Comparison of ENCODE assay signal across 8 mouse cellular contexts in genomic region chr1:150992711-150993161, GRCm38 (mm10). TPM values are rescaled to one million over a fixed set of nuclear protein-coding genes. Genes with fewer than 3 reads are reported as not detected.
A peak's percentile ranks its signal among the peaks of the same experiment; 100 is the strongest.
DNase-seq lines count a peak whose midpoint lies in the region; ATAC-seq and TF ChIP-seq lines count a peak whose summit lies in the region.

No protein-coding gene starts in this region.

- no peak for DNase-seq in liver, adult 2 months (ENCODE audit: extremely low read depth, low read depth, low spot score)
- no peak for DNase-seq in liver
- DNase-seq in forebrain, embryonic 10.5 days (ENCODE audit: extremely low spot score, low spot score): no peak
- no peak for DNase-seq in retina, postnatal 1 day
- no peak for DNase-seq in right cerebral cortex, postnatal 36 days (ENCODE audit: low spot score in 2 of 2)

- H3K36me3 ChIP-seq in liver, adult 2 months (ENCODE audit: control insufficient read depth, insufficient read depth, low read length): no peaks in the 10 kb centered on the region
- H3K36me3 ChIP-seq in forebrain, embryonic 10.5 days (replicated peaks): no peaks in the 10 kb centered on the region
- no peaks in the 10 kb centered on the region for H3K36me3 ChIP-seq in limb, embryonic 13.5 days
- H3K36me3 ChIP-seq in neural tube, embryonic 15.5 days: no peaks in the 10 kb centered on the region

- H3K9ac ChIP-seq in liver, adult 2 months (ENCODE audit: low read depth, low read length): peak overlapping the region; percentile 6; the same call in 1 of the 2 replicates
- peak overlapping the region; percentile 90 for H3K9ac ChIP-seq in limb, embryonic 13.5 days
- peak overlapping the region; percentile 43 for H3K9ac ChIP-seq in neural tube, embryonic 15.5 days (replicated peaks)

- no peaks in the 10 kb centered on the region for H3K4me1 ChIP-seq in liver, adult 2 months (ENCODE audit: control insufficient read depth, insufficient read depth, low read length)
- H3K4me1 ChIP-seq in forebrain, embryonic 10.5 days: peaks cover 33% of the 10 kb centered on the region
- H3K4me1 ChIP-seq in limb, embryonic 13.5 days: peaks cover 31% of the 10 kb centered on the region
- peaks cover 23% of the 10 kb centered on the region for H3K4me1 ChIP-seq in neural tube, embryonic 15.5 days

- 8% methylated on average over 6 of the region's 6 CpGs for WGBS in liver, adult 2 months
- 2% methylated on average over 6 of the region's 6 CpGs for WGBS in forebrain, embryonic 10.5 days
- WGBS in limb, embryonic 13.5 days: under 1% methylated on average over 6 of the region's 6 CpGs
- under 1% methylated on average over 6 of the region's 6 CpGs for WGBS in neural tube, embryonic 15.5 days

- no peak for ATAC-seq in limb, embryonic 13.5 days (ENCODE audit: low FRiP score, low read depth)
- peak; percentile 14; the same call in 1 of the 2 replicates for ATAC-seq in neural tube, embryonic 15.5 days (ENCODE audit: low FRiP score)
- ATAC-seq in monocyte, adult 5-6 weeks (replicated peaks; ENCODE audit: insufficient number of reproducible peaks, low FRiP score, low TSS enrichment, poor library complexity, severe bottlenecking): no peak

- no peak for TF ChIP-seq CTCF in liver, adult 2 months (IDR thresholded peaks at IDR 0.05; ENCODE audit: low read depth, low read length)

- no peaks in the 10 kb centered on the region; the same call in 1 of the 2 replicates for H3K27me3 ChIP-seq in liver, adult 2 months (ENCODE audit: control insufficient read depth, insufficient read depth, low read length)
- H3K27me3 ChIP-seq in forebrain, embryonic 10.5 days (ENCODE audit: poor library complexity, severe bottlenecking): 0 out of 2 replicates have a peak, but pooled peaks cover 3% of the 10 kb centered on the region
- H3K27me3 ChIP-seq in limb, embryonic 13.5 days: no peaks in the 10 kb centered on the region
- 0 out of 2 replicates have a peak, but pooled peaks cover 5% of the 10 kb centered on the region for H3K27me3 ChIP-seq in neural tube, embryonic 15.5 days (replicated peaks)

- H3K4me2 ChIP-seq in limb, embryonic 13.5 days (replicated peaks): peak overlapping the region; percentile 77
- peak overlapping the region; percentile 99 for H3K4me2 ChIP-seq in neural tube, embryonic 15.5 days

- peak overlapping the region; percentile 54 for H3K4me3 ChIP-seq in liver, adult 2 months (ENCODE audit: insufficient read depth, low read depth, low read length)
- H3K4me3 ChIP-seq in forebrain, embryonic 10.5 days: peak overlapping the region; percentile 72
- H3K4me3 ChIP-seq in limb, embryonic 13.5 days: peak overlapping the region; percentile 71
- H3K4me3 ChIP-seq in neural tube, embryonic 15.5 days (replicated peaks): peak overlapping the region; percentile 51

- TF ChIP-seq POLR2A in liver, adult 2 months (IDR thresholded peaks at IDR 0.05; ENCODE audit: extremely low read depth, insufficient read depth, low read length): no peak

- H3K9me3 ChIP-seq in forebrain, embryonic 10.5 days: no peaks in the 10 kb centered on the region
- H3K9me3 ChIP-seq in limb, embryonic 13.5 days: no peaks in the 10 kb centered on the region
- no peaks in the 10 kb centered on the region for H3K9me3 ChIP-seq in neural tube, embryonic 15.5 days (replicated peaks)

- H3K27ac ChIP-seq in liver, adult 2 months (replicated peaks; ENCODE audit: insufficient read depth, low read depth, low read length): no peak overlapping the region
- peak overlapping the region; percentile 93 for H3K27ac ChIP-seq in forebrain, embryonic 10.5 days
- H3K27ac ChIP-seq in limb, embryonic 13.5 days: peak overlapping the region; percentile 91
- no peak overlapping the region; the same call in 1 of the 2 replicates for H3K27ac ChIP-seq in neural tube, embryonic 15.5 days (replicated peaks)

- H3K79me2 ChIP-seq in liver, adult 2 months (ENCODE audit: control insufficient read depth, insufficient read depth, low read length): no peaks in the 10 kb centered on the region

RNA-seq across cellular contexts. Expression of gene Hmcn1, which starts 0.5 kb away (rescaled TPM):
- total RNA-seq in liver, adult 2 months (2014; rRNA removed): 2.7 and 4.5 TPM in 2 replicates
- 0.80 and 1.0 TPM in 2 replicates for polyA plus RNA-seq in liver, adult 2 months (2012; rRNA removed)
- 9.1 and 10.5 TPM in 2 replicates for polyA plus RNA-seq in forebrain, embryonic 10.5 days (2016; fragmentation: Nextera tagmentation; extraction: Ambion mirVana)
- polyA plus RNA-seq in limb, embryonic 13.5 days (2015; fragmentation: Nextera tagmentation; extraction: Ambion mirVana): 36.0 and 38.9 TPM in 2 replicates
- 2.4 and 2.6 TPM in 2 replicates for polyA plus RNA-seq in neural tube, embryonic 15.5 days (2015; fragmentation: Nextera tagmentation; extraction: Ambion mirVana)
- not detected in 3 replicates for total RNA-seq in monocyte, adult 5-6 weeks (2017)

Comparison
In these comparisons a context has a peak if more than half of its experiments do, and no peak if none do; other contexts are left out.
1. H3K27ac ChIP-seq: peak in forebrain, embryonic 10.5 days (single experiment) and limb, embryonic 13.5 days (single experiment); none in liver, adult 2 months (single experiment) and neural tube, embryonic 15.5 days (single experiment).
2. H3K9ac ChIP-seq: peak in every context shown above with its lines; median percentile 90 in limb, embryonic 13.5 days; 43 in neural tube, embryonic 15.5 days; 6 in liver, adult 2 months.
3. Peak in every context shown above with its lines, with median percentiles within 50 percentile points of each other: H3K4me3 ChIP-seq.